Mouse (Mus musculus) adrenal gland, postnatal 14 days (tissue): ENCODE results near the gene Cfap74. TPM values are rescaled to one million over a fixed set of nuclear protein-coding genes. Genes with fewer than 3 reads are reported as not detected.

ENCODE experiments used
- DNase-seq: peaks from one replicate; pipeline ENCODE4 v3.0.0; 2021; ENCODE audit warnings: mixed read lengths
- long read RNA-seq, 2 experiments: library from polyadenylated mRNA; stranded (forward); transcript quantifications; one replicate each; pipeline ENCODE4 v2.0.0; 2021
- total RNA-seq: library from RNA; stranded (reverse); gene quantifications from 2 replicates; pipeline ENCODE4 v1.2.3, GENCODE M21; 2021

Gene Cfap74
- total RNA-seq: 0.48 and 1.1 TPM in 2 replicates
- long read RNA-seq, experiment 1, partial matches to known transcripts: 0 of 2 reads
- long read RNA-seq, experiment 1, other reads (novel, unspliced or antisense): 2 of 2 reads
- long read RNA-seq, experiment 2, partial matches to known transcripts: 0 of 2 reads
- long read RNA-seq, experiment 2, other reads (novel, unspliced or antisense): 2 of 2 reads

- peak; percentile 87 for DNase-seq
Measured at GRCm38 (mm10) chr4:155409058-155409776, at the start of gene Cfap74. Gene Cfap74 (plus strand): TSS chr4:155409190.

GRCm38 (mm10) chr4:155359560-155360464 lies 49.2 kb upstream of the Cfap74 start:
- no peak for DNase-seq

GRCm38 (mm10) chr4:155360856-155361255 lies 48.1 kb upstream of the Cfap74 start:
- DNase-seq: no peak

- DNase-seq: peak; percentile 85
Measured at GRCm38 (mm10) chr4:155361303-155361791, 47.6 kb upstream of the Cfap74 start, which contains the start of gene Prkcz. Gene Prkcz (minus strand): TSS chr4:155361361.

GRCm38 (mm10) chr4:155362443-155362842 lies 46.5 kb upstream of the Cfap74 start:
- DNase-seq: no peak

- no peak for DNase-seq
Measured at GRCm38 (mm10) chr4:155366784-155367183, 42.2 kb upstream of the Cfap74 start.

- DNase-seq: no peak
Measured at GRCm38 (mm10) chr4:155367739-155368138, 41.3 kb upstream of the Cfap74 start.

- peak; percentile 90 for DNase-seq
Measured at GRCm38 (mm10) chr4:155368684-155369083, 40.3 kb upstream of the Cfap74 start.

GRCm38 (mm10) chr4:155370737-155371715 lies 38.0 kb upstream of the Cfap74 start:
- DNase-seq: peak; percentile 21

GRCm38 (mm10) chr4:155371797-155372735 lies 36.9 kb upstream of the Cfap74 start:
- no peak for DNase-seq

- no peak for DNase-seq
Measured at GRCm38 (mm10) chr4:155381974-155382373, 27.0 kb upstream of the Cfap74 start.

GRCm38 (mm10) chr4:155382752-155383151 lies 26.2 kb upstream of the Cfap74 start:
- no peak for DNase-seq

- no peak for DNase-seq
Measured at GRCm38 (mm10) chr4:155383326-155383725, 25.7 kb upstream of the Cfap74 start.

GRCm38 (mm10) chr4:155387166-155387565 lies 21.8 kb upstream of the Cfap74 start:
- DNase-seq: no peak

- DNase-seq: no peak
Measured at GRCm38 (mm10) chr4:155395471-155395870, 13.5 kb upstream of the Cfap74 start.

- no peak for DNase-seq
Measured at GRCm38 (mm10) chr4:155396751-155397150, 12.2 kb upstream of the Cfap74 start.

GRCm38 (mm10) chr4:155397511-155398221 lies 11.3 kb upstream of the Cfap74 start, which contains the start of gene Gabrd:
Gene Gabrd (minus strand): TSS chr4:155398112.
- peak; percentile 84 for DNase-seq

- DNase-seq: no peak
Measured at GRCm38 (mm10) chr4:155398222-155398540, 10.8 kb upstream of the Cfap74 start.

GRCm38 (mm10) chr4:155401121-155401520 lies 7.9 kb upstream of the Cfap74 start:
- DNase-seq: no peak

- DNase-seq: no peak
Measured at GRCm38 (mm10) chr4:155402489-155402888, 6.5 kb upstream of the Cfap74 start.
